Mouse (Mus musculus) intestine, postnatal 0 days (tissue): ENCODE data around the gene 9330161L09Rik. TPM values are rescaled to one million over a fixed set of nuclear protein-coding genes. Genes with fewer than 3 reads are reported as not detected.
A peak's percentile ranks its signal among the peaks of the same experiment; 100 is the strongest.

ENCODE experiments used
- ATAC-seq: fragments of 200-750 bp; cut with Nextera tagmentation; 2 replicates; pipeline ENCODE4 v1.8.0; 2017; ENCODE audit warnings: mild to moderate bottlenecking, moderate TSS enrichment, moderate library complexity
- H3K27ac ChIP-seq: fragments of 300-500 bp; sonication (generic); 2 replicates; pipeline ENCODE4 v1.5.1; 2014; ENCODE audit warnings: mild to moderate bottlenecking, low read depth, low read length, moderate library complexity
- H3K27me3 ChIP-seq: fragments of 300-500 bp; sonication (generic); replicated peaks from 2 replicates; pipeline ENCODE4 v1.6.1; 2014; ENCODE audit warnings: low read length, mixed read lengths; ENCODE audit not compliant: control insufficient read depth, insufficient read depth
- H3K36me3 ChIP-seq: fragments of 300-500 bp; sonication (generic); 2 replicates; pipeline ENCODE4 v1.6.1; 2014; ENCODE audit warnings: mild to moderate bottlenecking, moderate library complexity; ENCODE audit not compliant: control insufficient read depth, insufficient read depth
- H3K4me1 ChIP-seq: fragments of 300-500 bp; sonication (generic); replicated peaks from 2 replicates; pipeline ENCODE4 v1.6.1; 2014; ENCODE audit warnings: antibody characterized with exemption, low read length, mixed read lengths; ENCODE audit not compliant: control insufficient read depth, insufficient read depth
- H3K4me2 ChIP-seq: fragments of 300-500 bp; sonication (generic); replicated peaks from 2 replicates; pipeline ENCODE4 v1.6.1; 2014; ENCODE audit warnings: low read depth, mild to moderate bottlenecking, moderate library complexity
- H3K4me3 ChIP-seq: fragments of 300-500 bp; sonication (generic); 2 replicates; pipeline ENCODE4 v1.5.1; 2014; ENCODE audit warnings: low read depth, low read length
- H3K9ac ChIP-seq: fragments of 300-500 bp; sonication (generic); 2 replicates; pipeline ENCODE4 v1.6.1; 2014; ENCODE audit warnings: mild to moderate bottlenecking, low read depth, low read length
- H3K9me3 ChIP-seq: fragments of 300-500 bp; sonication (generic); 2 replicates; pipeline ENCODE4 v1.6.1; 2016; ENCODE audit warnings: mixed run types; ENCODE audit not compliant: control insufficient read depth
- CTCF ChIP-seq: sonication (generic); IDR thresholded peaks from 2 replicates; pipeline ENCODE4 v1.5.1; 2016; ENCODE audit warnings: low read depth, mild to moderate bottlenecking, control low read depth, antibody characterized with exemption, moderate library complexity
- WGBS: fragments of 180-500 bp; shearing (Covaris S2); extraction: QIAGEN DNeasy Blood & Tissue Kit; methylation state at CpG from one replicate; pipeline ENCODE4 v1.1.7; 2014; 5-methylcytosine and 5-hydroxymethylcytosine counted together
- polyA plus RNA-seq: library from polyadenylated mRNA; unstranded; fragments of >200 nt; fragmentation: Nextera tagmentation; extraction: Ambion mirVana; gene quantifications from 2 replicates; pipeline ENCODE4 v1.2.1, GENCODE M21; 2015

9330161L09Rik gene
- polyA plus RNA-seq, 1 experiment from 2014 or later, result not detected

DNA sequence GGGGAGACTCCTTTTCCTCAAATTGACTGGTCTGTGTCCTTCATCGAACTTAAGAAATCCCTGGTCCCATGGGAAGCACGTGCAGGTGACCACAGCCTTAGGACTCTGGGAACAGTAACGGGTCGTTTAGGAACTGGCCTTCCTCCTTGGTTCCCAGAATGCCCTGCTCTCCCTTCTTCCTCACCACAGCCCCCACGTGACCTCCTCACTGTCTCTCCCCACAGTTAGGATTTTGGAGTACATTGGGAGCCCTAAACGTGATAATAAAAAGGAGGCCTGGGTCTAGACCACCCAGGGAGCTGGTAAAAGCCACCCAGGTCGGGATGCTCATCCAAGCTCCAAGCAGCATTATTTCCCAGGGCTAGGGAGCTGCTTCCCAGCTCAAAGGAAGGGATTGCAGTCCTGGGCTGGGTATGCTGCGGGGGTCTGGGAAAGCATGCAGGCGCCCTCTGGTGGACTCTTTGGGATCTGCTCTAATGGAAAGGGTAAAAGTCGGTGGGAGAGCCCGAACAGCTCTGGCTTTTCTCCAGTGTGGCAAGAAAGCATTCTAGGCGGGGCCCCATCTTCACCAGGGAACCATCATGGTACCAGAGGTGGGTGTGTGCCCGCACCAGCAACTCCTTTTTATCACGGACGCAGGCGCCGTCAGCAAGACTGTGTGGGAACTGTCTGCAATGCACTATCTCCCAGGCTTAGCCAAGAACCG is 39.8 kb downstream of the 9330161L09Rik start:
- H3K4me2 ChIP-seq, result peak overlapping the region; percentile 41; the same call in 1 of the 2 replicates
- ATAC-seq, result no peak
- TF ChIP-seq CTCF, result peak; percentile 85
- H3K9ac ChIP-seq, result no peak overlapping the region
- WGBS, result 16% methylated on average over 18 of the region's 18 CpGs
- H3K4me3 ChIP-seq, result no peak overlapping the region
- H3K9me3 ChIP-seq, result no peaks in the 10 kb centered on the region
- H3K4me1 ChIP-seq, result no peaks in the 10 kb centered on the region
- no peak overlapping the region for H3K27ac ChIP-seq
- no peaks in the 10 kb centered on the region for H3K27me3 ChIP-seq
- no peaks in the 10 kb centered on the region for H3K36me3 ChIP-seq

DNA sequence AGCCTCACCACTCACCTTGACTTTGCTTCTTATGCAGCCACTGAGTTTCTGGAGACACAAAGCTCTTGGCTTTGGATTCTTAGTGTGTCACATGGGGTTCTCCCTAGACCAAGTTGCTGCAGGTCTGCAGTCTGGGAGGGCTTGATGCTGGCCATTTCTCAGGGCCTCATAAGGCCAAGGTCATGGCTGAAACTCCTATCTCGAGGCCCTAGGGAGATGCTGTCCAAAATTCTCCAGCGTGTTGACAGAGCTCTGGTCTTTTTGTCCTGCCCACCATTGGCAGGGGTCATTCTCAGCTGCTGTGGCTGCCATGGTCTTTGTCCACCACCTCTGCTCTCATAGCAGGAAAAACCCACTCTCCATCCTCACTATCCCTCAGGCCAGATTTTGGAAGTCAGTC is 40.4 kb downstream of the 9330161L09Rik start:
- H3K36me3 ChIP-seq, result no peaks in the 10 kb centered on the region
- no peak overlapping the region for H3K4me3 ChIP-seq
- no peak overlapping the region for H3K27ac ChIP-seq
- no peak for TF ChIP-seq CTCF
- 78% methylated on average over 2 of the region's 2 CpGs for WGBS
- H3K4me2 ChIP-seq, result no peak overlapping the region
- no peaks in the 10 kb centered on the region for H3K4me1 ChIP-seq
- ATAC-seq, result no peak
- no peak overlapping the region for H3K9ac ChIP-seq
- no peaks in the 10 kb centered on the region for H3K9me3 ChIP-seq
- H3K27me3 ChIP-seq, result no peaks in the 10 kb centered on the region

DNA sequence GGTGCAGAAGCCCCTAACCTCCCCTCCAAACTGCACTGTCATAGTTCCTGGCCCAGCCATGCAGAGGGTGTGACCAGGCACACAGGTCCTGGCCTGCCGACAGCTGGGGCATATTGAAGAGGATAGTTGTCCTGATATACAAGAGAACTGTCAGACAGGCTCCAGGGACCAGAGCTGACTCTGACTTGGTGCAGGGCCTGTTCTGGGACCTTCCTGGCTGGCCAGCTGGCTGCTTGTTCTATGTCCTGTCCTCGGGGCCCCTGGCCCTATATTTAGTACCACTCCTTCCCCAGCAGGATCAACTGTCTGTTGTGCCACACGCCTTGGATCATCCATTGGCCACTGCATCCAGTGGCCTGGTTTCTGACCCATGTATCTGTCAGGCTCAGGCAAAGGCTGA is 45.3 kb downstream of the 9330161L09Rik start:
- H3K9me3 ChIP-seq, result no peaks in the 10 kb centered on the region
- no peaks in the 10 kb centered on the region for H3K36me3 ChIP-seq
- ATAC-seq, result no peak
- WGBS, result 77% methylated on average over 3 of the region's 3 CpGs
- no peak for TF ChIP-seq CTCF
- no peaks in the 10 kb centered on the region for H3K4me1 ChIP-seq
- H3K4me2 ChIP-seq, result no peak overlapping the region
- no peaks in the 10 kb centered on the region for H3K27me3 ChIP-seq
- no peak overlapping the region for H3K9ac ChIP-seq
- no peak overlapping the region for H3K27ac ChIP-seq
- H3K4me3 ChIP-seq, result no peak overlapping the region

DNA sequence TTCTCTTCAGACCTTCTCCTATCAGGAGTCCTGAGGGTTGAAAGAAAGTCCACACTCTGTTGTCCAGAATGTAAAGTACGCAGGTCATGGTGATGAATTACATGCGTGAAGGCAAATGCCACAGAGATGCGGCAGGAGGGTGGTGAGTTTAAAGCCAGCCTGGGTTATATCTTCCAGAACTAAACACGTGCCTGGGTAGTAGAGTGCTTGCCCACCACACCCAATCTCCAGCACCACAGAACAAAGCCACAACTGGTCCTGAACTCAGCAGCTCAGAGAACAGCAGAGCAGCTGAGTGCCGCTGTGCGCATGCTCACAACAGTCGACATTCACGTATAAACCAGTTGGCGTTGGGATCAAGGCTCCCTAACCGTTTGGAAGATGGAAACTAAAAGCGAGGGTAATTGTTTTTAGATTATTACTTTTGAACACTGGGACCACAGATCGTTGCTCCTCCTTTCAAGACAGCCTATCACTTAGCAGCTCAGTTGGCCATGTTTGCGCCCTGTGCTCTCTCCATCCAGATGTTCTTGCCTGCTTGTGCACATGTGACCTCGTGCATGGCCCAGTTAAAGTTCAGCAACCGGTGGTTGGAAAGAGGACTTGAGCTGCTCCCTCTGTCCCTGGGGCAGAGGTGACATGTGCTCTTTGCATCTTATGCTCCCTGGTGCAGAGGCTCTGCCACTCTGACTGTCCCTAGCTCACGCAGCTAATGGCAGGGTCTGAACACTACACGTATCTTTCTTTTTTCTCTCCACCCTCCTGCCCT is 45.9 kb downstream of the 9330161L09Rik start:
- no peak for TF ChIP-seq CTCF

DNA sequence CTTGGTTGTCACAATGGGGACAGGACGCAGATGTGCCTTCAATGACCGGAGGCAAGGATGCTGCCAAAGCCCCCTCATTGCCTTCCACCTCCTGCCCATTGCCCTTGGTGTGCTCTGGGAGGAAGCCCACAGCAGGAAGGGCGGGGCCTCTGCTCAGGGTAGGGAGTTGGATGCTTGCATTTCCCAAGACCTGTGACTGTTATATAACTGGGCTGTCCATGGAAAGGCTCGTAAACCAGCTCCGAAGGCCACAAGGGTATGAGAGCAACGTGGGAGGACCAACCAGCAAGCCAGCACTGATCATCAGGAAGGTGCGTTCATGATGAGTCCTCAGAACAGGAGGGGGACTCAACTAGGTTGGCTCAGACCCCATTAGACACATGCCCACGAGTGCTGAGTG is 46.8 kb downstream of the 9330161L09Rik start:
- H3K27ac ChIP-seq, result no peak overlapping the region
- H3K27me3 ChIP-seq, result no peaks in the 10 kb centered on the region
- no peak overlapping the region for H3K4me3 ChIP-seq
- H3K4me1 ChIP-seq, result no peaks in the 10 kb centered on the region
- no peak overlapping the region for H3K4me2 ChIP-seq
- no peaks in the 10 kb centered on the region for H3K9me3 ChIP-seq
- H3K36me3 ChIP-seq, result no peaks in the 10 kb centered on the region
- 67% methylated on average over 8 of the region's 8 CpGs for WGBS
- H3K9ac ChIP-seq, result no peak overlapping the region
- TF ChIP-seq CTCF, result no peak
- no peak for ATAC-seq

More for the DNA sequence above, 45.9 kb downstream of the 9330161L09Rik start:
- no peak overlapping the region for H3K4me2 ChIP-seq
- no peak overlapping the region for H3K4me3 ChIP-seq
- H3K9me3 ChIP-seq, result no peaks in the 10 kb centered on the region
- ATAC-seq, result no peak
- H3K27me3 ChIP-seq, result no peaks in the 10 kb centered on the region
- no peaks in the 10 kb centered on the region for H3K36me3 ChIP-seq
- no peak overlapping the region for H3K27ac ChIP-seq
- WGBS, result 85% methylated on average over 17 of the region's 17 CpGs
- H3K9ac ChIP-seq, result no peak overlapping the region
- H3K4me1 ChIP-seq, result no peaks in the 10 kb centered on the region

DNA sequence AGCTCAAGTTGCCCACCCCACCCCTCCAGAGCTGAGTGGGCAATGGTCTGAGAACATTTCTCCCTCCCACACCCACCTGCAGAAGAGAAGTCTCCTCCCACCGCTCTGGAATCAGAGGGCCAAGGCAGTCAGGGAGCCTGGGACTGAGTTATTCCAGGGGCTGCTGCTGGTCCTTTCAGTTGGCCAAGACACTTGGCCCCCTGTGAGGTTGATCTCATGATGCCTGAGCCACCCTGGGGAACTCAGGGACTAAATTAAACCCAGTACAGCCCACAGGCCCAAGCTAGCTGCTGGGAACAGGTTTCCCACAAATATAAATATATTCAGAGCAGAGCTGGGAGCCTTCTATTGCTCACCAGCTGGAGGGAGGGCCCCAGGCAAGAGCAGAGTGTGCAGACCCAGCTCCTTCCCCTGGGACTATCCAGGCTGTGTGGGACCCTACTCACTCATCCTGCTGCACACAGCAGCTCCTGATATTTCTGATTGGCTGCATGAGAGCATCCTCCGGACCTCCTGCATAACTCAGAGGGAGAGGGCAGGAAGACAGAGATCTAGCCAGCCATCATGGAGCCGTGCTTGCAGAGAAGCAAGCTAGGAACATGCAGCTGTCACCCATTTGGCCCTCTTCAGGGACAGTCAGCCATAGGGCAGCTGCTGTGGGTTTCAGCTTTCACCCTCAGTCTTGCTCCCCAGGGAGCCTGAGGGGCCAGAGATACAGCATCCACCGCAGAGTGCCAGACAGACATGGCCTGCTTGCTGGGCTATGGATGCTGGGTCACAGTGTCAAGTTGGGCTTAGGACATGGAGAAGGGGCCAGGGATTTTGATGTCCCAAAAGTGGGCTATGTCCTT is 48.4 kb downstream of the 9330161L09Rik start:
- H3K9me3 ChIP-seq, result no peaks in the 10 kb centered on the region
- H3K4me3 ChIP-seq, result no peak overlapping the region
- no peaks in the 10 kb centered on the region for H3K27me3 ChIP-seq
- TF ChIP-seq CTCF, result no peak
- no peak overlapping the region for H3K9ac ChIP-seq
- H3K4me2 ChIP-seq, result no peak overlapping the region
- no peaks in the 10 kb centered on the region for H3K36me3 ChIP-seq
- no peak overlapping the region for H3K27ac ChIP-seq
- H3K4me1 ChIP-seq, result no peaks in the 10 kb centered on the region
- no peak for ATAC-seq
- WGBS, result 54% methylated on average over 4 of the region's 4 CpGs
